Mouse (Mus musculus) heart, embryonic 14.5 days (tissue): ENCODE data around the gene Cfd. TPM values are rescaled to one million over a fixed set of nuclear protein-coding genes. Genes with fewer than 3 reads are reported as not detected.
A peak's percentile ranks its signal among the peaks of the same experiment; 100 is the strongest.

ENCODE experiments used
- ATAC-seq: fragments of 200-750 bp; cut with Nextera tagmentation; 2 replicates; pipeline ENCODE4 v1.8.0; 2017; ENCODE audit warnings: low read depth, moderate TSS enrichment; ENCODE audit not compliant: insufficient number of reproducible peaks, insufficient read depth, low FRiP score
- H3K27ac ChIP-seq, 2 experiments: fragments of 200-500 bp in 1 of 2; fragments of 300-500 bp in 1 of 2; sonication (generic) in 1 of 2; replicated peaks in 1 of 2; 2 replicates each; pipeline ENCODE4 v1.5.1; 2012 to 2014; ENCODE audit warnings: low read depth in 2 of 2, low read length in 2 of 2, control low read depth in 1 of 2, mild to moderate bottlenecking in 1 of 2, mixed read lengths in 1 of 2; ENCODE audit not compliant: control insufficient read depth in 1 of 2, insufficient read depth in 1 of 2
- H3K27me3 ChIP-seq: fragments of 300-500 bp; sonication (generic); 2 replicates; pipeline ENCODE4 v1.6.1; 2014; ENCODE audit warnings: mild to moderate bottlenecking, low read length, control low read depth; ENCODE audit not compliant: control insufficient read depth, insufficient read depth
- H3K36me3 ChIP-seq: fragments of 300-500 bp; sonication (generic); 2 replicates; pipeline ENCODE4 v1.6.1; 2014; ENCODE audit warnings: mild to moderate bottlenecking, control low read depth, low read length, mixed read lengths; ENCODE audit not compliant: control insufficient read depth, insufficient read depth
- H3K4me1 ChIP-seq, 2 experiments: fragments of 200-500 bp in 1 of 2; fragments of 300-500 bp in 1 of 2; sonication (generic) in 1 of 2; 2 replicates each; pipeline ENCODE4 v1.6.1; 2012 to 2014; ENCODE audit warnings: low read length in 2 of 2, control low read depth in 1 of 2, mixed read lengths in 1 of 2; ENCODE audit not compliant: control insufficient read depth in 2 of 2, insufficient read depth in 2 of 2
- H3K4me2 ChIP-seq: fragments of 300-500 bp; sonication (generic); 2 replicates; pipeline ENCODE4 v1.6.1; 2014; ENCODE audit warnings: mild to moderate bottlenecking, low read length
- H3K4me3 ChIP-seq, 2 experiments: fragments of 200-500 bp in 1 of 2; fragments of 300-500 bp in 1 of 2; sonication (generic) in 1 of 2; 2 replicates each; pipeline ENCODE4 v1.5.1; 2012 to 2014; ENCODE audit warnings: low read length in 2 of 2, mild to moderate bottlenecking in 2 of 2, control low read depth in 1 of 2, low read depth in 1 of 2, moderate library complexity in 1 of 2; ENCODE audit not compliant: control insufficient read depth in 1 of 2, insufficient read depth in 1 of 2
- H3K9ac ChIP-seq: fragments of 300-500 bp; sonication (generic); 2 replicates; pipeline ENCODE4 v1.6.1; 2014; ENCODE audit warnings: mild to moderate bottlenecking, low read length
- H3K9me3 ChIP-seq: fragments of 300-500 bp; sonication (generic); 2 replicates; pipeline ENCODE4 v1.6.1; 2016; ENCODE audit warnings: low read length, control low read depth; ENCODE audit not compliant: control insufficient read depth
- WGBS: fragments of 180-500 bp; shearing (Covaris S2); extraction: QIAGEN DNeasy Blood & Tissue Kit; methylation state at CpG from one replicate; pipeline ENCODE4 v1.1.7; 2014; 5-methylcytosine and 5-hydroxymethylcytosine counted together
- polyA plus RNA-seq: library from polyadenylated mRNA; unstranded; fragments of >200 nt; fragmentation: Nextera tagmentation; extraction: Ambion mirVana; gene quantifications from 2 replicates; pipeline ENCODE4 v1.2.1, GENCODE M21; 2014

Cfd gene
- polyA plus RNA-seq, 1 experiment from 2014 or later: not detected

DNA sequence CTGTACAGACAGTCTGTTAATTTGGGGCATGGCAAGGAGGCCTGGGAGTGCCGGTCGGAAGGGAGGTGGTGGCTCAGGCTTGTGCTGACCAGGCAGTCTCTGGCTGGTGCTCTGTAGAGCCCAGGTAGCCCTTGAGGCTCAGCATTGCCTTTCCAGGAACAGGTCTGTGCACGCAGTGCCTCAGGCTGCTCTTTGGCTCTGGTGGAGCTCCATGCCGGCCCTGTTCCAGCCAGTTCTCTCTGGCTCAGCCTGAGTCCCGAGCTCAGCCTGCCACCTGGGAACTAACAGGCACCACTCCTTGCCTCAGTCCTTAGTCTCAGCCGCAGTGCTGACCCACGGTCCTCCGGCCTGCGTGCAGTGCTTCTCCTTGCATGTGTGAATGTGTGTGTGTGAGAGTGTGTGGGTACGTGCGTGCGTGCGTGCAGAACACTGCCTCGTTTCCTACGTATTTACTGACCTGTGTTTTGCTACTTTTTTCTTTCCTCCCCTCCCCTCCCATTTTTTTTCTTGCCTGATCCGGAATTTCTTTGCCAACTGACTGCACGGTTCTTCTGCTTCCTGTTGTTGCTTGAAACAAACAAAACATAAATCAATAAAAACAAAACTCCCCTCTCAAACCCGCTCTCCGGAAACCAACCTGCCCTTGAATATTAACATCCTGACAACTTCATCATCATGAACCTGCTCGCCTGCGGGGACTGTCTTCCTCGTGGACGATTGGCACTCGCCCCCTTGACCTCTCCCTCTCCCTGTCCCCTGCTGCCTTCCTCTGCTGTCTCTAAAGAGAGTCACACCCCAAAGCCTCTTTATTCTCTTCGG lies 29.2 kb upstream of the Cfd start:
- no peaks in the 10 kb centered on the region for H3K27me3 ChIP-seq
- no peak for ATAC-seq
- peaks cover 28 to 54% of the 10 kb centered on the region in 2 experiments for H3K4me1 ChIP-seq
- WGBS: 83% methylated on average over 25 of the region's 25 CpGs
- no peak overlapping the region for H3K4me2 ChIP-seq
- H3K9me3 ChIP-seq: no peaks in the 10 kb centered on the region
- H3K4me3 ChIP-seq: no peak overlapping the region
- H3K36me3 ChIP-seq: peaks cover 85% of the 10 kb centered on the region
- no peak overlapping the region for H3K9ac ChIP-seq
- H3K27ac ChIP-seq: no peak overlapping the region

DNA sequence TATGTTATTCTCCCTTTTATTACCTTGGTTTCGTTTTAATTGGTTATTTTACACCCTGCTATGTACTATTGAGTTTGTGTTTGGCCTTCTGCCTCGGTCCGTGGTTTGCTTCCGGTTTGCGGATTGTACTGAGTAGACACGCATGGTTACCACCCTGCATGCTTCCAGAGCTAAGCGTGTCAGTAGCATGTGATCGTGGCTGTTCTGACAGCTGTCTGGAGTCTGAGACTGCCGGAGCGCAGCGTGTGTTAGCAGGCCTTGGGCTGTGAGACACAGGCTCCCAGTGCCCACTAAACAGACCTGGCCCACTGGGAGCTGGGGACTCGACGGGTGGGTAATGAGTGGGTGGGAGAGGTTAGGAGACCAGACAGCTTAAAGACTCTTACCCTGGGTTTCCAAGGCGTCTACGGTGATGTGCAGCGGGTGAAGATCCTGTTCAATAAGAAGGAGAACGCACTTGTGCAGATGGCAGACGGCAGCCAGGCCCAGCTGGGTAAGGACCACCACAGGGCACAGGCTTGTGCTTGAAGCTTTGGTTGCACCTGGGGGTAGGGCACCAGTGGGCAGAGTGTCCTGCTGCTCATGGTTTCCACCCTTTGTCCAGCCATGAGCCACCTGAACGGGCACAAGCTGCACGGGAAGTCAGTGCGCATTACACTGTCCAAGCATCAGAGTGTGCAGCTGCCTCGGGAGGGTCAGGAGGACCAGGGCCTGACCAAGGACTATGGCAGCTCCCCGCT lies 28.4 kb upstream of the Cfd start:
- no peak overlapping the region for H3K4me3 ChIP-seq
- H3K4me1 ChIP-seq: peaks cover 20 to 46% of the 10 kb centered on the region in 2 experiments
- no peaks in the 10 kb centered on the region for H3K9me3 ChIP-seq
- no peak for ATAC-seq
- no peaks in the 10 kb centered on the region for H3K27me3 ChIP-seq
- no peak overlapping the region for H3K4me2 ChIP-seq
- H3K36me3 ChIP-seq: peaks cover 77% of the 10 kb centered on the region
- no peak overlapping the region for H3K27ac ChIP-seq
- 91% methylated on average over 23 of the region's 23 CpGs for WGBS
- no peak overlapping the region for H3K9ac ChIP-seq

DNA sequence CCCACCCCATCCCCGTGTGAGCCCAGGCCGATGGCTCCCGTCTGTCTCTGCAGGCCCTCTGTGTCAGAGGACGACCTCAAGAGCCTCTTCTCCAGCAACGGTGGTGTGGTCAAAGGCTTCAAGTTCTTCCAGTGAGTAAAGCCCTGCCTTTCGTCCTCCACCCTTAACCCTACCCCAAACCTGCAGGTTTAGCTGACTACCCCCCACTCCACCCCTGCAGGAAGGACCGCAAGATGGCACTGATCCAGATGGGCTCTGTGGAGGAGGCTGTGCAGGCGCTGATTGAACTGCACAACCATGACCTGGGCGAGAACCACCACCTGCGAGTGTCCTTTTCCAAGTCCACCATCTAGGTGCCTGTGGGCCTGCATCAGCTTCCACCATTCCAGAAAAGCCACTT lies 27.7 kb upstream of the Cfd start:
- Histone ChIP-seq H3K4me1 (peaks cover 13 to 39% of the 10 kb centered on the region in 2 experiments), H3K4me2 (no peak overlapping the region), H3K36me3 (peaks cover 70% of the 10 kb centered on the region), H3K9ac (no peak overlapping the region), H3K27me3 (no peaks in the 10 kb centered on the region), H3K27ac (no peak overlapping the region), H3K9me3 (no peaks in the 10 kb centered on the region), H3K4me3 (no peak overlapping the region)
- no peak for ATAC-seq
- WGBS: 66% methylated on average over 10 of the region's 10 CpGs

DNA sequence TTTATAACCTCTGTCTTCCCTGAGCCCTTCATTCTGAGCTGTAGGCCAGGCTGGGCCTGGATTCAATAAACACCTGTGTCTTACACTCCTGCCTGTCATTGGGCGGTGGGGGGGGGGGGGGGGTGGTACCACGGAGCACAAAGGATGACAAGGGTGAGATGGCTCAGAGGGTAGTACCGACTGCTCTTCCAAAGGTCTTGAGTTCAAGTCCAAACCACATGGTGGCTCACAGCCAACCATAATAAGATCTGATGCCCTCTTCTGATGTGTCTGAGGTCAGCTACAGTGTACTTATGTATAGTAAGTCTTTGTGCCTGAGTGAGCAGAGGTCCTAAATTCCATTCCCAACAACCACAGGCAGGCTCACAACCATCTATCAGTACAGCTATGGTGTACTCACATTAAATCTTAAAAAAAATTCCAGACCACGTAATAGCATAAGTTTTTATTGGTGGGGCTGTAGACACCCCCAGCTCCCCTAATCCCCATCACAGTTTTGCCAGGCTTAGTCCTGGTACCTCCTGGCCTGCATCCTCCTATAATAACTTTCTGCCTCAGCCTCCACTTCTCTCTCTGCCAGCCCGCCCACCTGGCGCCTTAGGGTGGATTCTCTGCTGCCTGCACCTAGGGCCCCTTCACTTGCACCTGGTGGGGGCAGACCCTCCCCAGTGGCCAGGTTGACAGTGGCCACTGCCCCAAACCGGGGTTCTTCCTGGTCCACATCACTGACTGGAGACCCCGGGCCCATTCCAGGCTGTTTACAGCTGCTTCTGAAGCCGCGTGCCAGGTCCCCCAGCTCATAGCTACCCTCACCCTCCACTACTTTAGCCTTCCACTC lies 26.1 kb upstream of the Cfd start:
- ATAC-seq: peak; percentile 14; the same call in 1 of the 2 replicates
- no peaks in the 10 kb centered on the region for H3K9me3 ChIP-seq
- H3K9ac ChIP-seq: no peak overlapping the region
- peaks cover 58% of the 10 kb centered on the region for H3K36me3 ChIP-seq
- no peaks in the 10 kb centered on the region for H3K27me3 ChIP-seq
- no peak overlapping the region for H3K4me3 ChIP-seq
- 49% methylated on average over 10 of the region's 10 CpGs for WGBS
- no peak overlapping the region for H3K4me2 ChIP-seq
- no peak overlapping the region for H3K27ac ChIP-seq
- H3K4me1 ChIP-seq: peaks cover 0 to 23% of the 10 kb centered on the region in 2 experiments; a peak in 3 of 4 replicates

DNA sequence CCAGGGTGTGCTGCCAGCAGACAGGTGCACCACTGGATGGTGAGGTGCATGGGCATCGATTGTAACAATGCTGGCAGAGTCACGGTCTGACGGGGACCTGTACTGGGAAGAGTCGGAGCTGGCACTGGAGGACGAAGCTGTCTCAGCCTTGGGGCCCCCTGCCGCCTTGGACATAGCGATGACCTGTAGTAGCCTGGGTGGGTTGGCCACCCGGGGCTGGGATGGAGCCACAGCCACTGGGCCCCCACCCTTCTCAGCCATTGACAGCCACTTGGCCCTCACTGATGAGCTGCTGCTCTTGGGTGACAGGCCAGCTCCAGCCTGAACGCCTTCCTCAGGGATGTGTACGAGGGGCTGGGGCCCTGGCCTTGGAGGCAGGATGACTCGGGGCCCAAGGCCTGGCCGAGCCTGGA lies 25.5 kb upstream of the Cfd start:
- Histone ChIP-seq H3K4me2 (no peak overlapping the region), H3K4me1 (peaks cover 0 to 16% of the 10 kb centered on the region in 2 experiments; a peak in 3 of 4 replicates), H3K4me3 (no peak overlapping the region), H3K9ac (peak overlapping the region; percentile 8; the same call in 1 of the 2 replicates), H3K36me3 (peaks cover 52% of the 10 kb centered on the region), H3K27me3 (no peaks in the 10 kb centered on the region), H3K9me3 (no peaks in the 10 kb centered on the region), H3K27ac (peak overlapping the region in 1 of 2 experiments; percentile 37; a peak in 2 of 4 replicates)
- 47% methylated on average over 12 of the region's 12 CpGs for WGBS
- peak; percentile 21; the same call in 1 of the 2 replicates for ATAC-seq

DNA sequence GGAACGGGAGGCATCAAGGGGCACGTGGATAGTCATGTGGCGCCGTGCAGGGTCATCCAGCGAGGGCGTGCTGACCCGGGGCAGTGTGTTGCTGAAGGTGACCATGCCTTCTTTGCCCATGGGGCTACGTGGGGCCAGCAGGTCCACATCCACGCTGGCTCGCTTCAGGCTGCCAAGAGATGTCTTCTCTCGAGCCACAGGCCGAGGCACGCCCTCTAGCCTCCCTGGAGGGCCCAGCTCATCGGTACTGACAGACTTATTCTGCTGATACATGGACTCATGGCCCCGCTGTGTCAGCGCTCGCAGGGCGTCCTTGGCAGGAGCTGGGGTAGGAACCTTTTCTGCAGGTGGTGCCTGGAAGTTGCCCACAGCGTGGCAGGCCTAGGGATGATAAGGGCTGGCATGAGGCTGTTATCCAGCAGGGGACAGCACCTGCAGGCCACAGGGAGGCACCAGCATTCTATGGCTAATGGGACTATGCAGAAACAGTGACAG lies 24.8 kb upstream of the Cfd start:
- H3K27ac ChIP-seq: peak overlapping the region in 1 of 2 experiments; percentile 37; a peak in 1 of 4 replicates
- no peak overlapping the region for H3K4me2 ChIP-seq
- H3K4me3 ChIP-seq: no peak overlapping the region
- H3K36me3 ChIP-seq: peaks cover 45% of the 10 kb centered on the region
- peaks cover 0 to 15% of the 10 kb centered on the region in 2 experiments; a peak in 3 of 4 replicates for H3K4me1 ChIP-seq
- H3K9me3 ChIP-seq: no peaks in the 10 kb centered on the region
- no peaks in the 10 kb centered on the region for H3K27me3 ChIP-seq
- no peak overlapping the region for H3K9ac ChIP-seq
- peak; percentile 24; the same call in 1 of the 2 replicates for ATAC-seq
- 57% methylated on average over 19 of the region's 19 CpGs for WGBS

DNA sequence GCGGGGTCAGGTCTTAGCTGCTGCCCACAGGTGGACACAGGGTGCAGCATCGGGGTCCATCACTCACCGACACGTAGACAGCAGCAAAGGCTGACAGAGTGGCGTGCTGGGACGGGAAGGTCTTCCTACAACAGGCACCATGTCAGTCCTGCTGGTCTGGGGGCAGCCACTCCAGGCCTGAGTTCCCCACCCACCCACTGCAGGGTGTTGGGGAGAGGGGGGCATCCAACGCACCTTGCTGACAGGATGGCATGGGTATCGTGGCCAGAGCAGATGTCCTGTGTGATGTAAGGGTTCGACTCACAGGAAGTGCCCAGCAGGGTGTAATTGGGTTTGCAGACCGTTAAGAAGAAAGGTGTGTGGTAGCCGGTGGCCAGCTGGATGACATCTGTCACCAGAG lies 24.1 kb upstream of the Cfd start:
- H3K4me2 ChIP-seq: no peak overlapping the region
- no peak for ATAC-seq
- H3K4me3 ChIP-seq: no peak overlapping the region
- WGBS: 75% methylated on average over 11 of the region's 11 CpGs
- H3K9me3 ChIP-seq: no peaks in the 10 kb centered on the region
- H3K27ac ChIP-seq: no peak overlapping the region
- peaks cover 0 to 15% of the 10 kb centered on the region in 2 experiments; a peak in 3 of 4 replicates for H3K4me1 ChIP-seq
- peaks cover 38% of the 10 kb centered on the region for H3K36me3 ChIP-seq
- no peaks in the 10 kb centered on the region for H3K27me3 ChIP-seq
- H3K9ac ChIP-seq: no peak overlapping the region
